Mouse (Mus musculus): Measurements from ENCODE around the gene Ankrd13a.

The Ankrd13a gene

DNA sequence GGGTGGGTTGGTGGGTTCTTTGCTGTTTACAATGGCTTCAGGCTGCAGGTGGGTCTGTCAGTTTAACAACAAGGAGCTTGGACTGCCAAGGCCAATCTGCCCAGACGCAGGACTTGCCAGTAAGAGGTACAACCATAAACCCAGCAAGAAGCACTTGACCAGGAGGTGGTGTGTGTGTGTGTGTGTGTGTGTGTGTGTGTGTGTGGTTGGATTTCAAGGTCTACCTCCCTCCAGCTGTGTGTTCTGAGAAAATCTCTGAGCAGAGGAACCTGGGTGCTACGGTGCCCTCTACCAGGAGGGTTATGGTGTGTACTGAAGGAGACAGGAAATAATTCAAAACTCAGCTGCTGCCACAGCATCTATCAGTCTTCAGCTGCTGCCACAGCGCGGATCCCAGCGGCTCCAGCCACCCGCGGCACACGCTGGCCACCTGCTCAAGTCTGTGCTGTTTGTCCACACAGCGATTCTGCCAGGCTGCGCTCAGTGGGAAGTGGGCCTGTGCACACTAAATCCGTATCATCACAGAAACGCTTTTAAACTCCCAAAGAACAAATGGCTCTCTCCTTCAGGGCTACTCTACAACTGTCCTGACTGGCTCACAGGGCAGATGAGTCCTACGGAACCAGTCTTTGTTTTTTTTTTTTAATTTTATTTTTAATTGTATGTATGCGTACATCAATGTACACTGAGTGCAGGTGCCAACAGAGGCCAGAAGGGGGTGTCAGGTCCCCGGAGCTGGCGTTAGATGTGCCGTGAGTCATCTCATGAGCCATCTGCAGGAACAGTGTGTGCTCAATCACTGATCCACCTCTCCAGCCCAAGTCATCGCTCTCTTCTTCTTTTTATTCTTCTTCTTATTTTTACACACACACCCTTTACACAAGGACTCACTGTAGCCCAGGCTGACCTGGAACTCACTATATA is 9.4 kb upstream of the Ankrd13a start:
- peak; percentile 55 to 70 for DNase-seq (ENCODE audit: inconsistent age in 2 of 2, low spot score in 1 of 2)

DNA sequence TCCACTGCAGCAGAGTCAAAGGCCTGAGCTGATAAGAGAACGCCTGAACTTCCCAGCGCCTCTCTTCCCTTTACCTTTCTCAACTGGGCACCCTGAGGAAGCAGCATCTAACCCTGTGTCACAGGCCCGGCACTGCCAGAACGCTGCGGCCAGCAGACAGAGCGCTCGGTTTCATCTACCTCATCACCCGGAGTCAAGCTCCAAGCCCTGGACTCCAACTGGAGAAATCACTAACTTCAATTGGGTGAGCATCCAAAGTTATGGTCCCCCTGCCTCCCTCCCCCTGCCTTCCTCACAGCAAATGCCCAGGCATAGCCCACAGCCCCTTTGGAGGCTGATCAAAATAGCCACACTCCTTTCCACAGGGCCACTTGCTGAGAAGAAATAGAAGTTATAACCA is 7.8 kb upstream of the Ankrd13a start:
- no peak for DNase-seq (ENCODE audit: inconsistent age in 2 of 2, low spot score in 1 of 2)

DNA sequence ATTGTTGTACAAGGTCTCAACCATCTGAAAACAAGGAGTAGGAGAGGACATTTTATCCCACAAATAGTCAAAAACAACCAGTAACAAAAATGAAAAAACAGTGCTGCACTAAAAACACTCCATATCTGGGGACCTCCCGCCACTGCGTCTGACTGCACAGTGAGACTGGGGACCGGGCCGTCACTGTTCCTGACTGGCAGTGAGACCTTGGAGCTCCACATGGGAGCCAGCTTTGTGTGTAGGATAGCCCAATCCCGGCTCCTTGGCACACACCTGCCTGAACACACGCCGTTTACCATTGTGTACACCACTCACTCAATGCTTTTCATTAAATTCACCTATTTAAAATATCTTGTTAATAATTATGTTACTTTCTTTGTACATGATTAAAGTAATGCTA is 7.3 kb upstream of the Ankrd13a start:
- no peak for DNase-seq (ENCODE audit: inconsistent age in 2 of 2, low spot score in 1 of 2)

DNA sequence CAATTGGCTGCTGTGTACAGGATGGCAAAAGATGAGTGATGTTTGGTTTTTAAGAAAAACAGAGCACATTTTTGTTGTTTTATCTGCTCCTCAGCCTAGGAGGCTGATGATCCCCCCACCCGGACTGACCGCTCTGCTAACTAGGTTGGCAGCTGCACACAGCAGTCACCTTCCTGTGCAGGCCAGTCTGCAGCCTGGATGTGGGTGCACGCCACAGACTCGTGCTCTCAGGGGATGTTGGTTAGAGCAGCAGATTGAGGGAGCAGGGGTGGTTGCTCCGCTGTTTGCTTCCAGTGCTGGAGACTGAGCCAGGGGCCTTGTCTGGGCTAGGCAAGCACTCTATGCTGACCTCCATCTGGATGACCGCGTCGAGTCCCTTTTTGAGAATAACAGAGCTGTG is 4.7 kb upstream of the Ankrd13a start:
- no peak for DNase-seq (ENCODE audit: inconsistent age in 2 of 2, low spot score in 1 of 2)

DNA sequence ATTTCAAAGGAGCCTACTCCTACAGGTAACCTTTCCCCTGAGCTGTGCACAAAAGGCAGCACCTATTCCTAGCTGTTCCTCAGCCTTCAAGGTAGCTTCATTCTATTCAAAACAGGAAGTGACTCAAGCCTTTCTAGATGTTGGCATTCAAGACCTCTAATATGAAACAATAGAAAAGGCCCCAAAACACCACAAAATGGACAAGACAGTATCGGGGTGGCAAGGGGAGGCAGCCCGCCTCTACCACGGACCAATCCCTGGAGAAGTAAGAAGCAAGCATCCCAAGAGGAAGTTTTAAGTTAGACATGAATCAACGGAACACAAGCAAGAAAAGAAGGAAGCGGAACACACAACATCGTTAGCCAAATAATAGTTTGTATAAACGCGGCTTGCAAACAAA is 2.7 kb upstream of the Ankrd13a start:
- peak in 1 of 2 experiments; percentile 48 for DNase-seq (ENCODE audit: inconsistent age in 2 of 2, low spot score in 1 of 2)

DNA sequence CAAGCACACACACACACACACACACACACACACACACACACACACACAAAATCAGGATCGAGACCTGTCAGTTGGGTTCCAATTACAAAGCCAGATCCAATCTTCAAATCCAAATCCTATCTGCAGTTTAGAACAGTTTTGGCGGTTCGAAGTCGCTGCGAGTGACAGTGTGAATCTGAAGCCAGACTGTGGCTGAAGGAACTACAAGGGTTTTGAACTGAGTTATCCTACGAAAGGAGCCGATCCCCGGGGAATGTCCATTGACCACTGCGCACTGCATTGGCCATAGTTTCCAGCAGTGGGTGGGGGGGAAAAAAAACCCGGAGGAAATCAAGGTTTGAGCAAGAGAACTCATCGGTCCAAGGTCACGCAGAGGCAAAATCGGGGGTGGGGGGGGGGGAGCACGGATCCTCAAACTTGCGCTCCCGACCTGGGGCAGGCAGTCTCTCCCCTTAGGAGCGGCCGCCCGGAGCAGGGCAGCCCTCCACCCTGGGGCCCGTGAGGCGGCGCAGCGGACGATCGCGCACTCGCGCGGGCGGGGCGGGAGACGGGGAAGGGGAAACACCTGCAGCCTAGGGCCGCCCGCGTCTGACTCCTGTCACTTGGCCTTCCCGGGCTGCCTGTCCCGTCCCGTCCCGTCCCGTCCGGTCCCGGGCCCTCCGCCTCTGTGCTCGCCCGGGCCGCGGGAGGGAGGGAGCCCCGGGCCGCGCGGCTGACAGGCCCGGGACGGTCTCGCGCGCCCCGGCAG is 1.8 kb upstream of the Ankrd13a start:
- DNase-seq (ENCODE audit: inconsistent age in 2 of 2, low spot score in 1 of 2): peak; percentile 74 to 88

DNA sequence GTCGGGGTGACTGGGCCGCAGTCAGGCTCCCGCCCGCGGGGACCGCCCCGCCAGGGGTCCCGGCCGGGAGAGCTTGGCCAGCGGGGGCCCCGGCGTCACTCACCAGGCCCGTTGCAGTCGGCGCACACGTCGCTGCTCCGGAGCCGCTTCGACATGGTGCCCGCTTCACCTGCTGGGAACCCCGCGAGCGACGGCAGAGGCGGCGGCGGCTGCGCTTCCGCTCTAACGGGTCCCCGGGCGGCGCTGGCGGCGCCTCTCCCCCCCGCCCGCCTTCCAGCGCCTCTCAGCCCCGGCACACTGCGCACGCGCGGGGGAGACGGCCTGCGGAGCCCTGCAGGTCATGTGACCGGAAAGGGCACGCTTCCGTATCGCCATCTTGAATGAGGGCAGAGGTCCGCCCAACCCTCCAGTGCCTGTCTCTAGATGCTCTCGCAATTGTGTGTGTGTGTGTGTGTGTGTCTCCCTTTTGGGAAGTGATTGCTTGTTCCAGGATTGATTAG is 1.2 kb upstream of the Ankrd13a start:
- peak; percentile 98 for DNase-seq (ENCODE audit: inconsistent age in 2 of 2, low spot score in 1 of 2)

DNA sequence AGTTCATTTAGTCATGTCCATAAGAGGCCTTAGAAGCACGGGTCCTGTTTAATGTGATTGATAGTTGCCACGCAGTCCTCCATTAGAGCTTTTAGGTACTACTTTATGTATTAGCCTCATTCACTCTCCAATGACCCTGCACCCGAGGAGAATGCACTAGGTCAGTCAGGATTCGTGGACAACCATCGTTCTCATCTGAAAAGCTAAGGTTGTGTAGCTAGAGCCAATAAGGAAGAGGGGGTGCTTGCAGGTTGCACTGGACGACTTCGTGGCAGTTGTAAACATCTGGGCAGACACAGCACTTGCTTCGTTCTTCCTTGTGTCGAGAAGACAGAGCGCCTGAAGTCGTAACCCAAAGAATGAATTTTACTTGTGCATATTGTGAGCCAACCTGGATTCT is 697 bp upstream of the Ankrd13a start:
- DNase-seq (ENCODE audit: inconsistent age in 2 of 2, low spot score in 1 of 2): no peak

DNA sequence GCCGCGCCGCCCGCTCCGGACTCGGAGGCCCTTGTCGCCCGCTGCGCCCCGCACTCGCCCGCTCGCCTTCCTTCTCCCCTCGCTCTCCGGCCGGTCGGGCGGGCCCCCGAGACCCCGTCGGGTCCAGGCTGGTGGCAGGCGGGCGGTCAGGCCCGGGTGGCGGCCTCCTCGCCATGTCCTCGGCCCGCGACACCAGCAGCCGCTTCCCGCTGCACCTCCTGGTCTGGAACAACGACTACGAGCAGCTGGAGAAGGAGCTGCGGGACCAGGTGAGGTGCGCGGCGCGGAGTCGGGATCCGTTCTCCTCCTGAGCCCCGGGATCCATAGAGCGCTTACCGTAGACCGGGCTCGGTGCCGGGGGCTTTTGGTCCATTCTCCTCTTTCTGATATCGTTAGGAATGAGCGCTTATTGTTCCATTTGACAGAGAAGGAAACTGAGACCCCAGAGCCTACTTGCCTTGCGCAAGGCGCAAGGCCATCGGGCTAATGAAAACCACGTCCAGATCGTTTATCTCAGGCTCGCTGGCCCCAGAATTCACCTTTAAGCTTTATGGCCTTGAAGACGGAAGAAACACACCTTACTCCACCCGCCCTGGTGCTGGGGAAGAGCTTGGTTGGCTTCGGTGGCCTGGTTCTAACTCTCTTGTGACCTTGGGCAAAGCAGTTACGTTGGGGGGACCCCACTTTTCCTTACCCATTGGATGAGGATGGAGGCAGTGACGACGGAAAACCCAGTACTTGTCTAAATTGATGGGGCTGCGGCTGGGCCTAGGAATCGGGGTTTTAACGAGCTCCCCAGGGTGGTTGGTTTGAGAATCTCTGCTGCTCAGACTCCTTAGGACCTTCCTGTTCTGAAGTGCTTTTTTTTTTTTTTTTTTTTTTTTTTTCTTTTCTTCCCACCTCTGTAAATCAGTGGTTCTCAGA is 841 bp downstream of the Ankrd13a start, which contains the start of gene Git2:
Gene Git2, minus strand, starts transcription at position 462 of the 924 bp plus-strand sequence.
- peak in 1 of 2 experiments; percentile 81 for DNase-seq (ENCODE audit: inconsistent age in 2 of 2, low spot score in 1 of 2)

DNA sequence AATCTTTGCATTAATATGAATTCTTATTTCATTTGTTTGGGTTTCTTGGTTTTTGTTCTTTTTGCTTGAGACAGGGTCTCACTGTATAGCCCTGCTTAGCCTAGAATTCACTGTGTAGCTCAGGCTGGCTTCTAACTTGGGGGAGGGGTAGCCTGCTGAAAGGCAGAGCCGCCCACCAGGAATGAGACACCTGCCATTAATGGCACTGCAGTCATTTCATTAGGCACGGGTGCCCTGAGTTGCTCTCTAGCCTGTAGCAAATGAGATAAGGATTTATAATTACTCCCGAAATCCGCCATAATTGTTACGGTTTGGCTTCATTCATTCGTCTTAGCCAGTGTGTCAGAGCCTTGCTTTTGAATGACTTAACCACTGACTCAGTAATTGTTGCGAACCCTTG is 1.7 kb downstream of the Ankrd13a start:
- DNase-seq (ENCODE audit: inconsistent age in 2 of 2, low spot score in 1 of 2): no peak

DNA sequence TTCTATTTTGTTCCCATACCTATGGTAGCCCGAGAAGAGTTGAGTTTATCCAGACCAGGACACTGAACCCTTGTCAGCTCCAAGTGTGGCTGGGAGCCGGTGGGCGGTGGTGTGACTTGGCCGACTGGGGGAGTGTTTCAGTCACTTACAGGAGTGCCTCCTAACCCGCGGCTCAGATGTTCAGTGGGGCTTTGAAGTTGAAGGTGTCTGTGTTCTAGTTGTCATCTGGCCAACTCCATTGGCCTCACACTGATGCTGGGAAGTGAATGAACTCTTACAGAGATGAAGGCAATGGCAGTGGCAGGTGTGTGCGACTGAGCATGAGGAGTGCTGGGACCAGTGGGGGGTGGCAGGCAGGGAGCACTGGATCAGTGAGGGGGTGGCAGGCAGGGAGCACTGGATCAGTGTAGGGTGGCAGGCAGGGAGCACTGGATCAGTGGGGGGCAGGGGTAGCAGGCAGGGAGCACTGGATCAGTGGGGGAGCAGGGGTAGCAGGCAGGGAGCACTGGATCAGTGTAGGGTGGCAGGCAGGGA is 5.5 kb downstream of the Ankrd13a start:
- DNase-seq (ENCODE audit: inconsistent age in 2 of 2, low spot score in 1 of 2): no peak

DNA sequence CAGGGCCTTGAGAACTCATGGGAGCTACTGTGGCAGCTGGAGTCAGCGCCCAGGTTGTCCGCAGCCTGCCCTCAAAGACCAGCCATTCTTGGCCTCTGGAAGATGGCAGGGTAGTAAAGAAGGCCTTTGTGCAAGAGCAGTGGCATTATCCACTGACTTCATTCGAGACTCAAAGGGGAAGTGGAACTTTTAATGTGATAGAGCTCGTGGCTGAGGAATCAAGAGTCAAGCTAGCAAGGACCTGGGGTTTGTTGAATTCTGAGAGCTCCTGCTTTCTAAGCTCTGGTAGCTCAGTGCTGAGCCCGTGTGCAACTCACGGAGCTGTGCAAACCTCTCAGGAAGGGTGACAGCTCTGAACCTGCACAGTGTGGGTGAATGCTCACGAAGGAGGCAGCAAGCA is 6.4 kb downstream of the Ankrd13a start:
- no peak for DNase-seq (ENCODE audit: inconsistent age in 2 of 2, low spot score in 1 of 2)

DNA sequence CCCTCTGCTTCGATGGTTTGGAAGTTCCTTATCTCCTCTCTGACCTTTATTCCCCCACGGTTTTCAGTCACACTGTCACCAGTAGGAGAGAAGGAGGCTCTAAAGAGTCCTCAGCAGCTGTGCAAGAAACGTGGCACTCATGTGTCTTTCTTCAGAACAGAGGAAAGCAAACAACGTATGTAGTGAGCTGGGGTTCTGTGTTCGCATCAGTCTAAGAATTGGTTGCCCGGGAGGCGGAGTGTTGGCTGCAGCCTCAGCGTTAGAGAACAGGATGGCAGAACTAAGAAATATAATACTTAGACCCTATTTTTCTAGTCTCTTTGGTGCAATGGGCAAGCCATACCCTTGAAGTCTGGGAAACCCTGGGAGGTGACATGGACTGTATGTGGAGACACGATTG is 8.5 kb downstream of the Ankrd13a start:
- DNase-seq (ENCODE audit: inconsistent age in 2 of 2, low spot score in 1 of 2): no peak

DNA sequence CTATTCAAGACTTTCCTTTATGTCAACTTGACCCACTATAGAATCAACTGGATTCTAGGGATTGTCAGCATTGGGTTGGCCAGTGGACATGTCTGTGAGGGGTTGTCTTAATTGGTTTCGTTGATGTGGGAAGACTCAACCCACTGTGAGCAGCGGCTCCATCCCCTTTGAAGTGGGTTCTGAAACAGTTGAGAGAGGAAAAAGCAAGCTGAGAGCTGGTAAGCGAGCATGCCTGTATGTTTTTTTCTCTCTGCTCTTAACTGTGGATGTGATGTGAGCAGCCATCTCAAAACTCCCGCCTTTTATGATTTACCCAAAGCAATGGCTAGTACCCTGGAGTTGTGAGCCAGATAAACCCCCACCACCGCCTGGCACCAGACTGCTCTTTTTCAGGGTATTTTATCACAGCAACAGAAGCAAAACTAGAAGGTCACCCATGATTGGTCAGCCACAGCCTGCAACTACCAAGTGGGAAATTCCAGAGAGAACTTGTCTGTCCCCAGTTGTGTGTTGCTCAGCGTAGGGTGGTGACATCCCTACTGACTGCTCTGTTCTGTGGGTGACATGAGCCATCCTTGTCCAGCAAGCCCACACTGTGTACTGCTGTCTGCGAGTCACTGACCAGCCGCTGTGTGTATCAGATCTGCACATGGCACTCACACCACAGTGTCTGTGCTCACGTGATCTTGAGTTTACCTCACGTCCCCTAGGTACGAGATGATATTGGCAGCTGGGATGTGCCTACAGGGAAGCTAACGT is 9.1 kb downstream of the Ankrd13a start:
- peak; percentile 42 to 72 for DNase-seq (ENCODE audit: inconsistent age in 2 of 2, low spot score in 1 of 2)

DNA sequence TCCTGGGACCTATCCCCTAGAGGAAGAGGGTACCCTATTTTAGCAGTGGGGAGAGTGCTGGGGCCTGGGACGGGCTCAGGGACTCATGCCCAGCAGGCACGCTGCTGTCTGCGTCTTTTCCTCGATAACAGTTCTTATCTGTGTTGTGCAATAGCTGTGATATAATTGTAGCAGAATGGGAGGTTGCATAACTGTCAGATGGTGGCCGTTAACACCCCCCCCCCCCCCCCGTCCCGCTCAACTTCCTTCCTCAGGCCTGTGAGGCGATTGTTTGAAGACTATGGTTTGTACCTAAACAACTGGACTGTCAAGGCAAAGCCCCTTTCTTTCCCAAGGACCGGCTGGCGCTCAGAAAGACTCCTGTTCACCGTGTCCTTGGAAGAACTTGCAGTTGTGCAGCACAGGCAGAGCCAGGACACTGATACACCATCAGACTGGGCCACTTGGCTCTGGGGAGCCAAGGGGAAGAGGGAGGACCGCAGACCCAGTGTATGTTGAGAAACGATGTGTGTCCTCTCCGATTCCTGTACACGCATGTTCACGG is 10.2 kb downstream of the Ankrd13a start:
- peak; percentile 65 to 86 for DNase-seq (ENCODE audit: inconsistent age in 2 of 2, low spot score in 1 of 2)

DNA sequence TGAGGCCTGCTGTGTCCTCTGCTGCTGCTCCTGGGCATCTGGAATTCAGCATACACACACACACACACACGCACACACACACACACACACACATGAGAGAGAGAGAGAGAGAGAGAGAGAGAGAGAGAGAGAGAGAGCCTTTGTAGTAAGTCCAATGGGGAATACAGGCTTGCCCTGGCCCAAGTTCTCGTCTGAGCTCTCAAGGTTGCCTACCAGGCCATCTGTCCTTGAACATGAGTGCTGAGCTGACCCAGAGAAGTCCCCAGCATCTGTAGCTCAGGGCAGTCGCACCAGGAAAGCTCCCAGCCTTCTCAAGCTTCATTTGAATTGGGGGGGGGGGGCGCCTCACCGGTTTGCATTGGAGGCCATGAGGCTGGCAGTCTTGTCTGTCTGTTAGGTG is 10.7 kb downstream of the Ankrd13a start:
- peak; percentile 78 for DNase-seq (ENCODE audit: inconsistent age in 2 of 2, low spot score in 1 of 2)

DNA sequence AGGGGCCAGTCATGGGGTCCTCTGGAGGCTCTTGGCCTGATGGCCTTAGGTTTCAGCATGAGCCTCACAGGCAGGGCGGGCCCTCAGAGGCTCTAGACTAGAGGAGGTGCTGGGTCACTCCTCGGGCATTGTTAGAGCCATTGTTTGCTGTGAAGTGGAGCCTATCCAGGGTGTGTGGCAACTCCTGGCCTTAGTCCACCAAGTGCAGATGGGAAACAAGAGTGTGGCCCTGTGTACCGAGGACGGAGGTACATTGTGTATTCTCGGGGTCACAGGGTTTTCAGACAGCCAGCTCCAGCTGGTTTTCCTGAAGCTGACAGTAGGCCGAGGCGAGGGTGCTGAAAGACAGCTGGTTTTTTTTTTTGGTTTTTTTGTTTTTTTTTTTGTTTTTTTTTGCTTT is 18.8 kb downstream of the Ankrd13a start:
- peak in 1 of 2 experiments; percentile 64 for DNase-seq (ENCODE audit: inconsistent age in 2 of 2, low spot score in 1 of 2)

DNA sequence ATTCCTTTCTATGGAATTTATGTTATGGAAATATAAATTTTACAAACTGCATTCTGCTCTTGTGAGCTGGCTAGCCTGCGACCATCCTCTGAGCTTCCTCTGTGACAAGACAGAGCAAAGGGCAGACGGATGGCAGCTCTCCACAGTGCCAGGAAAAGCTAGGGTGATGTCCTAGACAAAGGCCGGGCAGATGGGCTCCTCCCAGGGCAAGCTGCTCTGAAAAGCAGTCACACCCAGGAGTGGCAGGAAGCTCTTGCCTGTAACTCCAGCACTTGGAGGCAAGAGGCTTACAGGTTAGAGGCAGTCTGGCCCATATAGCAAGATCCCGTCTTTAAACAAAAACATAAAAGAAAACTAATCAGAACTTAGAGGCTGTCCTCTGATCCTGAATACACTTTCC is 20.1 kb downstream of the Ankrd13a start:
- DNase-seq (ENCODE audit: inconsistent age in 2 of 2, low spot score in 1 of 2): no peak

DNA sequence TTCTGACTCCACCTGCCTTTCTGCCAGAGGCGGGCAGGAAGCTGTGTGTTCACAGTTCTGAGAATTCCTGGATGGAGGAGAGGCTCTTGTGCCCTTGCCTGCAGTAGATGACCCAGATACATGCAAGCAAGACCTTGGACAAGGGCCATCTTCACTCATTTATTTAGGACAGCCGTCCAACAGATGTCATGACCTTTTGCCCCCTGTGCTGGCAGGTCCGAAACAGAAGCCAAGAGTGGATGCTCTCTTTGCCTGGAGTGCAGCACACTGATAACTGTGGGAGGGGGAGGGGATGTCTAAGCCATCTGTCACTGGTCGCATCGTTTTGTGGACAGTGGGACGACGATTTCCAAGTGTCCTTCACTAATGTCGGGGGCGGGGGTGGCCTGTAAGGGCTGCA is 20.8 kb downstream of the Ankrd13a start:
- peak; percentile 73 to 92 for DNase-seq (ENCODE audit: inconsistent age in 2 of 2, low spot score in 1 of 2)

DNA sequence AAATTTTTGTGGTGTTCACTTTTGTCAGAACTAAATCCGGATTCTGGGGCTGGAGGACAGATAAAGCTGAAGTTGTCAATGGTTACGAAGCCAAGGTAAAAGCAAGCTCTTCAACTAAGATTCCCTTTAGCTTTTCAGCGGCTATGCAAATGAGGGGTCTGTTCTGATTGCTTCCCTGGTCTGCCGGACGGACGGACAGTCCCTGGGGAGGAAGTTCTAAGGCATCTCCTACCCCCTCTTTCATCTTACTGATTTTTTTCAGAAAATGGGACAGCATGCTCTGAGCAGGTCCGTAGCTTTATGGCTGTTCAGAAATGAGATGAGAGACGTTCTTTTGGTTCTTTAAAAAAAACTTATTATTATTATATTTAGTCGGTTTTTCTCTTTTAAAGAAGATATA is 21.2 kb downstream of the Ankrd13a start:
- DNase-seq (ENCODE audit: inconsistent age in 2 of 2, low spot score in 1 of 2): no peak
